Mouse (Mus musculus) liver, embryonic 11.5 days (tissue): ENCODE measurements around the gene Tiprl. TPM values are rescaled to one million over a fixed set of nuclear protein-coding genes. Genes with fewer than 3 reads are reported as not detected.

ENCODE experiments used
- ATAC-seq: fragments of 200-750 bp; cut with Nextera tagmentation; replicated peaks from 2 replicates; pipeline ENCODE4 v1.8.0; 2017; ENCODE audit warnings: moderate number of reproducible peaks, mild to moderate bottlenecking, moderate TSS enrichment, moderate library complexity; ENCODE audit not compliant: low FRiP score
- DNase-seq: peaks from one replicate; pipeline ENCODE4 v3.0.0-alpha.2; 2017; ENCODE audit warnings: low spot score
- H3K27ac ChIP-seq: fragments of 300-500 bp; sonication (generic); 2 replicates; pipeline ENCODE4 v1.5.1; 2014; ENCODE audit warnings: mild to moderate bottlenecking, low read depth, low read length, control low read depth
- H3K27me3 ChIP-seq: fragments of 300-500 bp; sonication (generic); replicated peaks from 2 replicates; pipeline ENCODE4 v1.6.1; 2014; ENCODE audit warnings: low read length, mixed read lengths; ENCODE audit not compliant: control insufficient read depth, insufficient read depth
- H3K36me3 ChIP-seq: fragments of 300-500 bp; sonication (generic); 2 replicates; pipeline ENCODE4 v1.6.1; 2014; ENCODE audit warnings: mild to moderate bottlenecking, low read length, moderate library complexity, mixed read lengths; ENCODE audit not compliant: control insufficient read depth, insufficient read depth
- H3K4me1 ChIP-seq: fragments of 300-500 bp; sonication (generic); replicated peaks from 2 replicates; pipeline ENCODE4 v1.6.1; 2014; ENCODE audit warnings: low read length, mixed read lengths; ENCODE audit not compliant: control insufficient read depth, insufficient read depth
- H3K4me2 ChIP-seq: fragments of 300-500 bp; sonication (generic); 2 replicates; pipeline ENCODE4 v1.6.1; 2014; ENCODE audit warnings: mild to moderate bottlenecking, control low read depth, moderate library complexity
- H3K4me3 ChIP-seq: fragments of 300-500 bp; sonication (generic); 2 replicates; pipeline ENCODE4 v1.5.1; 2014; ENCODE audit warnings: low read depth, low read length, control low read depth
- H3K9ac ChIP-seq: fragments of 300-500 bp; sonication (generic); 2 replicates; pipeline ENCODE4 v1.6.1; 2014; ENCODE audit warnings: low read depth, low read length, control low read depth
- H3K9me3 ChIP-seq: fragments of 300-500 bp; sonication (generic); 2 replicates; pipeline ENCODE4 v1.6.1; 2016; ENCODE audit warnings: low read length, inconsistent platforms, mixed read lengths; ENCODE audit not compliant: control insufficient read depth
- WGBS: fragments of 180-500 bp; shearing (Covaris S2); extraction: QIAGEN DNeasy Blood & Tissue Kit; methylation state at CpG from one replicate; pipeline ENCODE4 v1.1.7; 2014; 5-methylcytosine and 5-hydroxymethylcytosine counted together
- polyA plus RNA-seq: library from polyadenylated mRNA; unstranded; fragments of >200 nt; fragmentation: Nextera tagmentation; extraction: Ambion mirVana; gene quantifications from 2 replicates; pipeline ENCODE4 v1.2.1, GENCODE M21; 2014

Tiprl gene
- polyA plus RNA-seq, 1 experiment from 2014 or later: 73.0 TPM

DNA sequence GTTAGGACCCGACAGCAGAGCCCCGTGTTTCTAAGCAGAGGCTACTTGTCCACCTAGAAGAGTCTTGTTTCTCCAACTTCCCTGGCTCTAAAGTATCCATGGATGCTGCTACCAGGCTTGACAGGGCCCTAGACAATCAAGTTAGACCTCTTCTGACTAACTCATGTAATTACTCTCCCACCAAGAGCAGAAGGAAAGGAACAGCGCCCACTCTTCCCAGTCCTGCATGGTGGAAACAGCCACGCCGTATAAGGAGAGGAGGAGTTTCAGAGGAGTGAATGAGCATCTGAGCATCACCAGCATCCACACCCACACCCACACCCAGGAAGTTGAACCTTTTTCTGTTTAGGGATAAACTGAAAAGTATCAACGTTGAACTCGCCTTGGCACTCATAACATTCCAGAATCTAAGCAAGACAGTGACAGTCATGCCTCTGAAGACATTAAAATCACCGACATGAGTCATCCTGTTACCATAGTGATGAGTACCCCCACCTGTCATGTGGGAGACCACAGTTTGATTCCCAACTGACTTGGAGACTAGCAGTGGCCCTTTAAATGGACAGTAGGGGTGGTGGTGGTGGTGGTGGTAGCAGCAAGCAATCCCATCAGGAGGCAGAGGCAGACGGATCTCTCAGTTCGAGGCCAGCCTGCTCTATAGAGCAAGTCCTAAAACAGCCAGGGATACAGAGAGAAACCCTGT is 46.1 kb downstream of the Tiprl start:
- WGBS: 85% methylated on average over 10 of the region's 10 CpGs
- Histone ChIP-seq H3K4me3 (no peak overlapping the region), H3K4me1 (peaks cover 15% of the 10 kb centered on the region), H3K9ac (no peak overlapping the region), H3K36me3 (no peaks in the 10 kb centered on the region), H3K27ac (no peak overlapping the region), H3K4me2 (no peak overlapping the region), H3K9me3 (no peaks in the 10 kb centered on the region), H3K27me3 (no peaks in the 10 kb centered on the region)
- ATAC-seq (no peak), DNase-seq (no peak)

DNA sequence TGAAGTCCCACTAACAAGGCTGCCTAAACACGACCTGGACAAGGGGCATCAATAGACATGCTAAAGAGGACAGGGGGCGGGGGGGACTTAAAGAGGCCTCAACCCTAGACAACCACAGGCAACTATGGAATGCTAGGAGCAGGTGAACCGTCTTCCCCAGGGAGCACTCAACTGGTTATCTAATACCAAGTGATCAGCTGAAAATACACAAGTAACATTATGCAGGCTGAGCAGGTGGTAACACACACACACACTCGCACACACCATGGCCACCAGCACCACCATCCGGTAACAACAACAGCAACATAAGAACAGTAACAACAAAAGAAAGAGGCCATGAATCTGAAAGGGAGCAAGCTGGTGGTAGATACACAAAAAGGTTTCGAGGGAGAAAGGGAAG is 46.7 kb downstream of the Tiprl start:
- no peaks in the 10 kb centered on the region for H3K27me3 ChIP-seq
- ATAC-seq (no peak), DNase-seq (no peak)
- H3K9ac ChIP-seq: no peak overlapping the region
- no peaks in the 10 kb centered on the region for H3K9me3 ChIP-seq
- H3K4me3 ChIP-seq: no peak overlapping the region
- peaks cover 13% of the 10 kb centered on the region for H3K4me1 ChIP-seq
- no peaks in the 10 kb centered on the region for H3K36me3 ChIP-seq
- 80% methylated on average over 6 of the region's 6 CpGs for WGBS
- no peak overlapping the region for H3K27ac ChIP-seq
- no peak overlapping the region for H3K4me2 ChIP-seq

DNA sequence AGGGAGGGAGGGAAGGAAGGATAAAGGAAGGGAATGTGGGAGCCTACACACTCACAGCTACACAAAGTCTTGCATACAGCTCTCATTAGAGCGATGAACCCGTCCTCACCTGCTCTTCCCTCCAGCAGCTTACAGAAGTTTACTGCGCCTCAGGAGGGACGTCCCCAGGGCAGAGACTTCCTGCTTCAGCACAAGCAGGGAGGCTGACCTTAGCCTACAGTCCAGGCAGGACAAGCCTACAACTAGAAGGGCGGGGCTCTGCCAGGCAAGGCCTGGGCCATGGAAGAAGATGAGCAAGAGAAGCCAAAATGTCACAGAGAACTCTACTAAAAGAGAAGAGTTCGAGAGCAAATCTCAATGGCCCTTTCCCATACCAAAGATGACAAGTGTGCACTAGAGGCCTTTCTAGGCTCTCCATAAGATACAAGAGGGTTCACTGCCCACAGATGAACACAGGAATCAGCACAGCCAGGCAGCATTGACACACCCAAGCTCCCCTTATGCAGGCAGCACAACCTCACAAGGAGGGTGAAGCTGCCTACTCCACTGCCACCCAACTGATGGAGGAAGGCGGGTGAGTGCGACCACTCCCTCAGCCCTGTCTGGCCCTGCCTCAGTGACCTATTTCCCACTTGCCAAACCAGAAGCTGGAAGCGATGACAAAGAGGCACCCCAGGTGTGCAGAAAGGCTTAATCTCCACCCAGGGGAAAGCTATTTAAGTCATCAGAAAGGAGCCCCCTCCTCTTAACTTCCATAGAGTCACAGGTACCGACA is 47.8 kb downstream of the Tiprl start:
- Histone ChIP-seq H3K9me3 (no peaks in the 10 kb centered on the region), H3K4me3 (no peak overlapping the region), H3K27me3 (no peaks in the 10 kb centered on the region), H3K9ac (no peak overlapping the region), H3K4me2 (no peak overlapping the region), H3K27ac (no peak overlapping the region; the same call in 1 of the 2 replicates), H3K36me3 (0 out of 2 replicates have a peak, but pooled peaks cover 2% of the 10 kb centered on the region), H3K4me1 (peaks cover 9% of the 10 kb centered on the region; the same call in 1 of the 2 replicates)
- DNase-seq (no peak), ATAC-seq (no peak)
- WGBS: 67% methylated on average over 10 of the region's 10 CpGs

DNA sequence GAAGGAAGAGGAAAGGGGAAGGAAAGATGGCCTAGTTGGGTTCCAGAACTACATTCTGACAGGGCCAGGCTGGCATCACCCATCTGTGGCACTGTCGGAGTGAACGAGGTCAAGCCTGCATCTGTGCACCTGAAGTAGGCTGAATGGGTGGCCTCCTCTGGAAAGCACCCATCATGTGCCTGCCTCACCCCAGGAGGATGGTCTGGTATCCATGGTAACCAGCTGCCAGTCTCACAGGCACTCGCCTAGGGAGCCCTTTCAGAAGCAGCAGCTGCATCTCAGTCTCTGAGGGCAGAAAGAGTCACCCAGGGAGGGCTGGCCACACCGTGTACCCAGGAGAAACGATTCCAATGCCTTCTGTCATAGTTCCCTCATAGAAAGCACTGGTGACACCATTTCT is 49.4 kb downstream of the Tiprl start:
- no peak for ATAC-seq

DNA sequence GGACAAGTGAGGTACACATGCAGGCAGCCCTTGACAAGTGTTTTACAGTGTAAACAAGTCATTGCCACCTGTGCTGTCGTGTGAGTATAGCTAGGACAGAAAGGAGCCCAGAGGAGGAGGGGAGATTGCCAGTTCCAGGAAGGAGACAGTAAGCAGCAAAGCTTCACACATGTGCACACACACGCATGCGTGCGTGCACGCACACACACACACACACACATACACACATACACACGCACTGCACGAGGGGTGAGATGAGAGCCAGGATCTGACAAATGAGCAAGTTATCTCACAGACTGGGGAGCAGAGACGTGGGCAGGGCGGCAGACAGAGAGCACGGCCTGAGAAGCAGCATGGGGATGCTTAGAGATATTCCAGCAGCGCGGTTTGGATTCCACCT is 50.3 kb downstream of the Tiprl start:
- Histone ChIP-seq H3K9ac (no peak overlapping the region), H3K4me1 (0 out of 2 replicates have a peak, but pooled peaks cover 5% of the 10 kb centered on the region), H3K27ac (no peak overlapping the region), H3K9me3 (no peaks in the 10 kb centered on the region), H3K27me3 (no peaks in the 10 kb centered on the region), H3K4me2 (no peak overlapping the region), H3K4me3 (no peak overlapping the region), H3K36me3 (0 out of 2 replicates have a peak, but pooled peaks cover 6% of the 10 kb centered on the region)
- no peak for DNase-seq
- WGBS: 78% methylated on average over 12 of the region's 12 CpGs
- ATAC-seq: peak; percentile 10; the same call in 1 of the 2 replicates

More for the DNA sequence above, 49.4 kb downstream of the Tiprl start:
- Histone ChIP-seq H3K4me1 (0 out of 2 replicates have a peak, but pooled peaks cover 5% of the 10 kb centered on the region), H3K4me2 (no peak overlapping the region), H3K9ac (no peak overlapping the region), H3K9me3 (no peaks in the 10 kb centered on the region), H3K36me3 (0 out of 2 replicates have a peak, but pooled peaks cover 4% of the 10 kb centered on the region), H3K27me3 (no peaks in the 10 kb centered on the region), H3K27ac (no peak overlapping the region), H3K4me3 (no peak overlapping the region)
- 63% methylated on average over 5 of the region's 5 CpGs for WGBS
- DNase-seq: no peak

DNA sequence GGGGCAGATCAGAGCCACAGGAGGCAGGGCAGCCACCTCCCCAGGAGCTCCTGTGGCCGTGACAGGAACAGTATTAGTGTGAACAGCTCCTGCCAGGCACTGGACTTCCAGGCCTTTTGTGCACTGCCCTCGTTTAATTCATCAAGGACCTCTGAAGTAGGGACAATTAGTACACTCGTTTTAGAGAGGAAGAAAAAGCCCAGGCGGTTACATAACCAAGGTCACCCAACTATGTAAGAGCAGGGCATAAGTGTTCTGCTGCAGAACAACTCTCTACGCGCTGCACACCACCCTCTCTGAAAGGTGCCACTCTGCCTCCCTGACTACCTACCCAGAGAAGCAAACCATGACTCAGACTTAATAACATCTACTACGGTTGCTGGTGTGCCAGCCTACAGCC is 51.7 kb downstream of the Tiprl start:
- no peak overlapping the region for H3K27ac ChIP-seq
- 71% methylated on average over 7 of the region's 7 CpGs for WGBS
- H3K4me1 ChIP-seq: 0 out of 2 replicates have a peak, but pooled peaks cover 5% of the 10 kb centered on the region

DNA sequence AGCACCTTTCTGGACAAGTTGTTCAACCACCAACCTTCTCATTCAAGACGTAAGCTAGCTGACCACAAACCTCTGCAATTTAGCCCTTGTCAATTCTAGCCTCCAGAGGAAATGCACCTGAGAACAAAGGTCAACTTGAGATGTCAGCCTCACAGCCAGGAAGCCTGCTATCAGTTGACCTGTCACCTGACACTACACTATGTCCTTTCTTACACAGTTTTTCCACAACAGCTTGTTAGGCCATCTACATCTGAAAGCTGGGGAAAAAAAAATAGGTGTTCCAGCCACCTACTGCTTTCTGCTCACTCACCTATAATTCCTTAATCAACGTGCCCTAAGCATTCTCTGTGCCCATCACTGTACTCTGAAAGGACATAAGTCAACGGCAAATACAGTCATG is 52.6 kb downstream of the Tiprl start:
- WGBS: 81% methylated on average over 3 of the region's 3 CpGs
- Histone ChIP-seq H3K4me2 (no peak overlapping the region), H3K9ac (no peak overlapping the region), H3K27me3 (no peaks in the 10 kb centered on the region), H3K9me3 (no peaks in the 10 kb centered on the region), H3K4me3 (no peak overlapping the region), H3K27ac (no peak overlapping the region), H3K36me3 (0 out of 2 replicates have a peak, but pooled peaks cover 6% of the 10 kb centered on the region), H3K4me1 (0 out of 2 replicates have a peak, but pooled peaks cover 5% of the 10 kb centered on the region)
- no peak for ATAC-seq
- no peak for DNase-seq

More for the DNA sequence above, 51.7 kb downstream of the Tiprl start:
- DNase-seq (no peak), ATAC-seq (no peak)
- H3K9ac ChIP-seq: no peak overlapping the region
- 0 out of 2 replicates have a peak, but pooled peaks cover 6% of the 10 kb centered on the region for H3K36me3 ChIP-seq
- no peaks in the 10 kb centered on the region for H3K27me3 ChIP-seq
- no peaks in the 10 kb centered on the region for H3K9me3 ChIP-seq
- H3K4me3 ChIP-seq: no peak overlapping the region
- no peak overlapping the region for H3K4me2 ChIP-seq

DNA sequence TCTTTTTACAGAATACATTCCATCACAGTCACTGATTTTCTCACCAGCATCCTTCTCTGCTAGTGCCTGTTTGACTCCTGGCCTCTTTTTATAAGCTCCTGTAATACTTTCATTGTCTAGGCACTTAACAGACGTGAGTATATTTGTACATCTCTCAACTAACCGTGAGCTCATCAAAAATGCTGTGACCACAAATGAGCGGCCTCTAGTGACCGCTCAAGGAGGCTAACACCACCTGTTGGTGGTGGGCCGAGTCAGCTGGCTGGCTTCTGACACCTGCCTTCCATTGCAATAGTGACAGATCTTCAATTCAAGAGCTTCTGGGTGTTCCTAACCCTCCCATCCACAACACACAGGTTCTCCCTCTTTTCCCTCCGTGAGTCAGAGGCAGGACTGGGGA is 53.4 kb downstream of the Tiprl start:
- Histone ChIP-seq H3K36me3 (peaks cover 10% of the 10 kb centered on the region), H3K4me2 (no peak overlapping the region), H3K9me3 (no peaks in the 10 kb centered on the region), H3K9ac (no peak overlapping the region), H3K4me3 (no peak overlapping the region), H3K4me1 (no peaks in the 10 kb centered on the region), H3K27me3 (no peaks in the 10 kb centered on the region), H3K27ac (no peak overlapping the region)
- DNase-seq (no peak), ATAC-seq (no peak)
- 83% methylated on average over 6 of the region's 6 CpGs for WGBS
